Mouse (Mus musculus) lung, adult 18-20 months (tissue): Measurements from ENCODE around the gene Pds5a.
"Not testable (repeated sequence)": the region's sequence is repeated elsewhere in the genome, so short reads cannot be mapped to it uniquely, and the experiment has no call there.

Experiments used
- DNase-seq, 2 experiments: peaks; one replicate each; pipeline ENCODE4 v3.0.0; 2022; ENCODE audit warnings: mixed read lengths in 2 of 2

The Pds5a gene

DNA sequence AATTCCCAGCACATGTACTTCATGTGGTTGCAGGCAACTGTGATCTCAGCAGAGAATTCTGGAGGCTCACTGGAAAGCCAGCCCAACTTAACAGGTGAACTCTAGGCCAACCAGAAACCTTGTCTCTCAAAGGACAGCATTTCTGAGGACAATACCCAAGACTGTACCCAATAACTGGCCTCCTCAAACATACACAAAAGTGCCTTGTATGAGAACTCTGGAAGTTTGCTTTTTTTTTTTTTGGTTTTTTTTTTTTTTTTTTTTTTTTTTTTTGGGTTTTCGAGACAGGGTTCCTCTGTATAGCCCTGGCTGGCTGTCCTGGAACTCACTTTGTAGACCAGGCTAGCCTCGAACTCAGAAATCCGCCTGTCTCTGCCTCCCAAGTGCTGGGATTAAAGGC, 4.0 kb downstream of the Pds5a start:
- not testable (repeated sequence) for DNase-seq

DNA sequence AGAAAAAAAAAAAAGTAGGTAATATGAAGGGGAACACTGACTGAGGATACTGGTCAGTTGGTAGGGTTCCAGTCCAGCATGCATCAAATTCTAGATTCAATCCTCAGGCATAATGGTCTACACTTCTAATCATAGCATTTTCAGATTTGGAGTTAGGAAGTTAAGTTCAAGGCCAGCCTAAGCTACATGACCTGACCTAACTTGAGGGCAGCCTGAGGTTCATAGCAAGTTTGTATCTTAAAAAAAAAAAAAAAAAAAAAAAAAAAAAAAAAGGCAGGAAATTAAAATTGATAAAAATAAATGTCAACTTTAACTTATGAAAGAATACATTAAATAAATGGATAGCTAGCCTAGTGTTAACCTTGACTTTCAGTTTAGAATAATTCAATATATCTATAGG, 5.1 kb downstream of the Pds5a start:
- no peak for DNase-seq

DNA sequence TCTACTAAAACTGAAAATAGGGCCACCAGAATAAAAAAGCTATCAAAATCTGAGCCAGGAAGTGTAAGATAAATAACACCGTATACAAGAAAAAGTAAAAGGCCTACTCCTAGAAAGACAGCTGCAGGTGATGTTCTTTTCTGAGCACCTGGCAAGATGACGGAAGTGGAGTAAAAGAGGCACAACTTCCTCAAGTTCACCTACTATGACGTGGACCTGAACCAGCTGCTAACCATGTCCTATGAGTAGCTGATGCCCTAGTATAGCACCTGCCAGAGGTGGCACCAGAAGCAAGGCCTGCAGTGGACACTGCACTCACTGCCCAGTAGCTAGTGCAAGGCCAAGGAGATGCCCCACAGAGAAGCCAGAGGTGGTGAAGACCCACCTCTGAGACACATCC, 9.3 kb downstream of the Pds5a start:
- no peak for DNase-seq

DNA sequence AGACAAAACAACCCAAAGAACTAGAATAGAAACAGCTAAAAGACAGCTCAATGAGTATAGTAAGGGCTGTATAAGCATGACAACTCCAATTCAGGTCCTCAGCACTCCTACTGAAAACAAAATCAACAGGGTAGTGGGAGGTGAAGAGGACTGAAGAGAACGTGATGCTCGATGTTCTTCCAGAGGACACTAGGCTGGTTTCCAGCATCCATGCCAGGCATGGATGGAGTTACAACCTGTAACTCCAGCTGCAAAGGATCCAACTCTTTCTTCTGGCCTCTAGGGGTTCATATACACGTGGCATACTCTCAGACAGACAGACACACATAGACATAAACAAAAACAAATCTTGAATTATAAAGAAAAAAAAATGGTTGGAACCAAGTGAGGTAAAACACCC, 11.3 kb downstream of the Pds5a start:
- DNase-seq = no peak

DNA sequence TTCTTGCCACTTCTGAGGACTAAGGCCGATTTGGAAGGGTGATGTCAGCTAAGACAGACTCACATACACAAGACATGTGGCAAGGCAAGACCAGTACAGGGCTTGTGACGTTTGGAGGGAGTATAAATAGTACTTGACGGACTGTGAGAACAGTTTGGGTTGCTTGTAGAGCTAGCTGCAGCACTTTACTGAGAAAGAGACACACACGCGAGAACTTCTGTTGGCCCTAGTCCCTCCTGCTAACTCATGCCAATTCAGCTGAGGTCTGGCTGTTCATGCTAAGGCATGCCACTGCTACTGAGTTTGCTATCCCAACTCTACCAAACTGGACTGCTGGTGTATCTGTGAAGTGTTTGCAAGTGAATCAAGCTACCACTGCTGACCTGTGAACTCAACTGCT, 19.2 kb downstream of the Pds5a start:
- no peak for DNase-seq

DNA sequence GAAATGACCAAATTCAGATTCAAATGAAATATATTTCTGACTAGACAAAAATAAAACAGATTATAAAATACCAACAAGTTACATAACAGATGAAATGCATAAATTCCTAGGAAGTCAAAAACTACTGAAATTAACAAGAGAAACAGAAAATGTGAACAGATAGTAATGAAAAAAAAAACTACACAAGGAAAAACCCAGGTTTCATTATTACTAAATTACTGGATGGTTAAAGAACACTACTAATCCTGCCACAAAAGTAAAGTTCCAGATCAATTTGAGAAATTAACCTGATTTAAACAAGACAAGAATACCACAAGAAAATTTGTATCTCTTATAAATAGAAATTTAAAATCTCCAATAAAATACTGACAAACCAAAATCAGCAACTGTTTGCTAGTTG, 25.9 kb downstream of the Pds5a start:
- DNase-seq = no peak

DNA sequence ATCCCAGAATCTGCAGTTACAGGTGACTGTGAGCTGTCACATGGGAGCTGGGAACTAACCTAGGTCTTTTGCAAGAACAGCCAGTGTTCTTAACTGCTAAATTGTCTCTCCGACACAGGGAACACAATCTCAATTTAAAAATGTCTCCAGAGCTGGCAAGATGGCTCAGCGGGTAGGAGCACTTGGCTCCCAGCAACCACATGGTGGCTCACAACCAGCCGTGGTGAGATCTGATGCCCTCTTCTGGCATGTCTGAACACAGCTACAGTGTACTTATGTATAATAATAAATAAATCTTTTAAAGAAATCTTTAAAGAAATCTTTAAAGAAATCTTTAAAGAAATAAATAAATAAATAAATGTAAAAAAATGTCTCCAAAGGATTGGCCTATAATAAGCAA, 30.4 kb downstream of the Pds5a start:
- DNase-seq = no peak

DNA sequence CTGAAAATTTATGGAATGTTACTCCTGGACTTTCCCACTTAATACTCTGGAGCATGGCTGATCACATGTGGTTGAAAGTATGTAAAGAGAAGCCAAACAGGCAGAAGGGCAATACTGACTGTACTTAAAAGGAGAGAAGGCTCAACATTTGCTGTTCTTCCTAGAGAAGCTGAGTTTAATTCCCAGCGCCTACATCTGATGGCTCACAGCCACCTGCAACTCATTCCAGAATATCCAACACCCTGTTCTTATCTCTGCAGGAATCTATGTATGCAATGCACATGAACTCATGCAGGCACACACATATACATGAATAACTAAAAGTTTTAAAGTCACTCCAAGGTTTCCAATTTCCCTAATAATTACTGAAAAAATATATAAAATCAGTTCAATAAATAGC, 32.7 kb downstream of the Pds5a start:
- DNase-seq = no peak

DNA sequence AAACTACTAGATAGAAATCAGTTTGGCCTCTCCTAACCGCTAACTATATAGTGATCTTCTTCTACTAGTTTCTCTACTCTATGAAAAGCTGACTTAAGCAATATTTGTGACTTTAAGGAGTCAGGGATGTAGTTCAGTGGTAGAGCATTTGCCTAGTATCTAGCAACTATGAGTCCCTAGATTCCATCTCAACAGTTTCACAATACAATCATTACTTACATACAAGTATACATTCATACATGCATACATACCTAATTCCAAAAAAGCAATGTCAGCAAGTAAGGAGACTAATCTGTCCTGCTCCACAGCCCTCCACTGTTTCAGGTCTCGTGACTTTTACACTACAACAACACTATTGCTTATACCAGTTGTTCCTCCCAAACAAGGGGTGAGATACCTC, 36.1 kb downstream of the Pds5a start:
- no peak for DNase-seq

DNA sequence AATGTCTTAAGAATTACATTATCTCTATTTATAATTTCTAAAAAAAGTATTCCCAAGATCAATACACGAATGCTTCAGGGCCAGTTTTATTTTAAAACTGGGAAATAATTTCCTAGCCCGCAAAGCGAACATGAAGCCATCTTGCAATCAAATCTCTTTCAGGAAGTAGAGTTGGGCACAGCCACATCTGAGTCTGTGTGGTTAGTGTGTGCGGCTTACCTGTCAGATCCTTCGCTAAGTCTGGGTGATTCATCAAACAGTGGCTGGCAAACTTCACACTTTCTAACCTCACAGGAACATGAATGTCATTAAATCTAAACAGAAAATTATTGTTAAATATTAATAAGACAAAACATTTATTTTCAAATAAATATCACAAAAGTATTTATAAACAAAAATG, 44.3 kb downstream of the Pds5a start:
- DNase-seq = no peak

DNA sequence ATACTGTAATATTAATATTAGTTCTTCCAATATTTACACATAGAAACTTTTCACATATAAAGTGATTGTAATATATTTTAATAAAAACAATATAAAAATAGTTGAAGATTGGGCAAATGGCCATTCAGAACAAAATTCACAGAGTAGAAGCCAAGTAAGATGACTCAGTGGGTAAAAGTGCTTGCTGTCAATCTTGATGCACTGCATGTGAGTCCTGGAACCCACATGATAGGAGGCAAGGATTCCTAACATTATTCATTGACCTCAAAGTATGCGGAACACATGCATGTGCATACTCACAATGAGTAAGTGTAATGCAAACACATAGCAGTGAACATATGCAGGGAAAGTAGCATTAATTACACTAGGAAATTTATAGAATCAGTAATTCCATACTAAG, 59.2 kb downstream of the Pds5a start:
- no peak for DNase-seq

DNA sequence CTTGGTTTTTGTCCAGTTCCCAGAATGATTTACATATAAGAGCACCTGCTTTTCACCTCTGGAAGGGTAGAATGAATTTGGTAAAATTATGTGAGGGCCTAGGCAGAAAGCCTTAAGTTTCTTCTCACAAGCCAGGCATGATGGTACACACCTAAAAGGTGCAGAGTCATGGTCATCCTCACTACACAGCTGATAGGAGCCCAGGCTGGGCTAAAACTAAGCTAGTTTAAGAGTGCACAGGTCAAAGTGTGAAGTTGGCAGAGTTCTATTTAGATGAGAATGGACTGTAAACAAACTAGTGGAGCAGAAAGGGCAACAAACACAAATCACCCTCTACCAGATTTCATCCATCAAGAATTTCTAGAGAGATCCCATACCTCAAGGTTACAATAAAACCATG, 73.7 kb downstream of the Pds5a start:
- DNase-seq = no peak

DNA sequence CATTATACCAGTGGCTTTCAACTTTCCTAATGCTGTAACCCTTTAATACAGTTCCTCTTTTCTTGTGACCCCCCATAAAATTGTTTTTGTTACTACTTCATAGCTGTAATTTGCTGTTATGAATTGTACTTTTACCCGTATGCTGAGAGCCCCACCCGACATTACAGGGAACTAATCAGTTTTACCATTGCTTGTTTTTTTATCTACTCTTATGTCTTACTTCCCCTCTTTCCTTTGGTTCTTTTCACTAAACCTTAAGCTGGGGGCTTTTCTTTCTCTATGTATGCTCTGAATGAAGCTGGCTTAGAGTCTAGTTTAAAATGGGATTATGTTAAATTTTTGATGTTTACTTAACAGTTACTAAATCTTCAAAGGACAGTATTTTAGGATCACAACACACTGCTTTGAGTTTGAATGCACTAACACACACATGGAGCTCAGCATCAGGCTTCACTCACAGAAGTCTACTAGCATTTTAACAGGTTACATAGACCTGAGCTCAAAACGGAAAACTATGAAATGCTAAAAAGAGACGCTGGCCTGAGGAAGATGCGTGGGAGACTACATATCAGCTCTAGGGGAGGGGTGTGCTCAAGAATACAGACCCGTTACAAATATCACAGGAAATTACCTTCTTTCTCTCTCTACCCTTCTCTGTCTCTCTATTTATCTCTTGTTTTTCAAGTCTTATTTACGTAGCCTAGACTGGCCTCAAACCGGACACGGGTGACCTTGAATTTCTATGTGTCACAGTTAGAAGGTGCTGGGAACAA, 84.7 kb downstream of the Pds5a start:
- no peak for DNase-seq

DNA sequence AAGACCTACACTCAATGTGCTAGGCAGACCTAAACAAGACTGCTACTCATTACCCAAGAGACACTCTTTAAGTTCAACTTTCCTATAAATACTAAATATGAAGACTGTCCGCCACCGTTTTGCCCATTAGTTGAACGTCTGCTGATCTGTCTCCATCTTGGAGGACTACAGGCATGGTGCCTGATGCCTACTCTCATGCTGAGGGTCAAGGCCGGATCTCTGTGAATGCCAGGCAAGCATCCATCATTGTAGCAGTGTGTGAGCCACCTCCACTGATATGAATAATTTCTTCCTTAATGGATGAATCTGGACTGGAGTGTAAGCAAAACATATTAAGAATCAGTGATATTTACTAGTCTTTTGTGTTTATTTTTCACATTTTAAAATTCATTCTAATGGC, 87.5 kb downstream of the Pds5a start:
- no peak for DNase-seq

DNA sequence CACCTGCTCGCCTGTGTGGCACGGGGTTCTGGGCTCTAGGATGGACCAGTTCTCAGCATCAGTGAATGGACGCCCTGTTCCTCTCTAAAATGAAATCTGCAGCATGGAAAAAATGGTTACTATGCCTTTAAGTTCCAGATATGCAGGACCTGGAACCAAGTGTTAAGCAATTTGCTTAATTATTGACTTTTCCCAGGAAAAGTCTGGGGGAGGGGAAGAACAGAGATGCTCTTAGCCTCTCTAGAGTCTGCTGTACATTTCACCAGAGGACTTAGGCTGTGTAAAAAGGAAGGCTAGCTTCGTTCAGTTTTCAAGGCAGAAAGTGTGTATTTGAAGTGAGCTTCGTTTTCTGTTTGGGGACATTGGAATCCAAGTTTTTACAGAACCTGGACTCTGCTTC, 88.3 kb downstream of the Pds5a start:
- DNase-seq = peak in 1 of 2 experiments; percentile 52

DNA sequence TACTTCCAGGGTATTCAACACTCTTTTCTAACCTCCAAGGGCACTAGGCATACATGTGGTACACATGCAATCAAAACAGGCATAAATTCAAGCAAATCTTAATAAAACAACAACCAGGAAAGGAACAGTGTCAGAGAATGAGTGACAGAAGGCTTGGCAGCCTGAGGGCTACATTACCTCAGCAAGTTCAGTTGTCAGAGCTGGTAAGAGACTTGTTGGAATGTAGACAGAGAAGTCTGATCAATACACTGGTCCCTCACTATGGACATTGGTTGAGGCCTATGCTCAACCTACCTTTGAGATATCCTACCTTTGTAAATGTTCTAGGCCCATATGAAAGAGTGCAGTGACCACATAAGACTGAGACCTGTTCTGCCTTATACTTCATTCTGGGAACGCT, 91.3 kb downstream of the Pds5a start:
- DNase-seq = no peak

DNA sequence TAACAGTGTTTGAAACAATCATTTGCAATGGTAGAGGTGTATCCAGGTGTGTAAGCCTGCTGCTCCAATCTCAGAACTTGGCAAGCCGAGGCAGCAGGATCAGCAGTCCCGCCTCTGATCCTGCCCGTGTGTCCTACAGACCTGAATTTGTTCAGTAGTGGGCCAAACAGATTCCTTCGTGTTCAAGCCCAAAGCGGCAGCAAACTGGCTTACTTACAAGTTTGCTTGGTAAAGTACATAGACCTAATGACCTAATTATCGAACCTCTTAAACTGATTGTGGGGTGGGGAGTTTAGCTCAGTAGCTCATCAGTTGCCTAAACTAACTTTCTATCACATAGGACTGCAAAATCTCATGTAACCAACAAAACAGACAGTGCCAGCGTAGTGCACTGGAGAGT, 98.4 kb downstream of the Pds5a start:
- no peak for DNase-seq

DNA sequence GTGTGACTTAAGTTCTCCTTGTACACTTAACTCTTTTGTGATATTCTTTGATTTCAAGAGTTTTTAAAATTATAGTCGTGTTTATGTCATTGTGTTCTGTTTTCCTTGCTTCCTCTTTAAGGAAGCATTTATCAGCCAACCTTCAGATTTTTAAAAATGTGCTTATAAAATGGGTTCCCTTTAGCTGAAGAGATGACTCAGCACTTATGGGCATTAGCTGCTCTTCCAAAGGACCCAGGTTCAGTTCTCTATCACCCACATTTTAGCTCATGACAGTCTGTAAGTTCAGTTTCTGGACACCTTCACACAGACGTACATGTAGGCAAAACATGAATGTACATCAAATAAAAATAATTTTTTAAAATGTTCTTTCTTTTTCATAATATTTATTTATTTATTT, 105.7 kb downstream of the Pds5a start:
- no peak for DNase-seq

DNA sequence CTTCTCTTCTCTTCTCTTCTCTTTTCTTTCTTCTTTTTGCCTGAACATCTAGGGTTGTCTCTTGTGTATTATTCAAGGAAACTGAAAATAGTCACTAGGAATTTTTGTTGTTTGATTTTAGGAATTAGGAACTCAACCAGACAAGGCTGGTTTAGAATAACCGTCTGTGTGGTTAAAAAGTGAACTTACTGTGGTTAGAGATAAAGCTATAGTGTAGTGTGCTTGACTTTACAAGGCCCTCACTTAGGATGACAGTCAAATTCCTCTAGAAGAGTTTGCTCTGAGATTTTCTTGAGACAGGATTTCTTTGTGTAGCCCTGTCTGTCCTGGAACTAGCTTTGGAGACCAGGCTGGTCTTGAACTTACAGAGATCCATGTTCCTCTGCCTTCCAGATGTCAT, 107.9 kb downstream of the Pds5a start:
- DNase-seq = no peak

DNA sequence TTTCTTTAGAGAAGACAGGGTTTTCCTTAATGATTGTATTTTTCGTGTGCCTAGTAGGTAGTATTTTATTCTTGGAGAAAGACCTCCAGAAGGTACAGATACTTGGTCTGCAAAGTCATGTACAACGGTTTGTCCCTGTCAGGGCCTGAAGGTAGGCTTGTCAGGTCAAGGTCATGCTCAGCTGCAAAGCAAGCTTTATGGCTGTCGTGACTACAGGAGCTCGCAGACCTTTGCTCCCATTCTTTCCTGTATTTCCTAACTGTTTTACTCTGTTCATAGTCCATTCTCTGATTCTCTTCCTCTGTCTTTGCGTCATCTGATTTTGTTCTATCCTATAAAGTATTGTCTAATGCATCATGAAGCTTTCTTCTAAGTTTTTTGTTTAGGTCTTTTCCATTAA, 111.8 kb downstream of the Pds5a start:
- DNase-seq = no peak

DNA sequence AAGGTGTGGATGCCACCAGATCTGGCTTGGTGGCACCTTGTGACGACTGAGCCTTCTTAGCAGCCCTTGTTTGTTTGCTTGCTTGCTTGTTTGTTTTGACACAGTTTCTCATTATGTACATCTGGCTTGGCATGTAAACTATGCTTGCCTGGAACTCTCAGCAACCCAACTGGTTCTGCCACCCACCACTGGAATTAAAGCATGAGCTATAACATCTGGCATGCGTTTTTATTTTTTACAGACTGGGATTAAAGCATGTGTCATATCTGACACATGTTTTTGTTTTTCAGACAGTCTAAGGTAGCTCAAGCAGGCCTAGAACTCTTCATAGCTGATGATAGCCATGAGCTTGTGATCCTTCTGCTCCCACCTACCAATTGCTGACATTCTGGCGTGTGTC, 119.5 kb downstream of the Pds5a start:
- no peak for DNase-seq

DNA sequence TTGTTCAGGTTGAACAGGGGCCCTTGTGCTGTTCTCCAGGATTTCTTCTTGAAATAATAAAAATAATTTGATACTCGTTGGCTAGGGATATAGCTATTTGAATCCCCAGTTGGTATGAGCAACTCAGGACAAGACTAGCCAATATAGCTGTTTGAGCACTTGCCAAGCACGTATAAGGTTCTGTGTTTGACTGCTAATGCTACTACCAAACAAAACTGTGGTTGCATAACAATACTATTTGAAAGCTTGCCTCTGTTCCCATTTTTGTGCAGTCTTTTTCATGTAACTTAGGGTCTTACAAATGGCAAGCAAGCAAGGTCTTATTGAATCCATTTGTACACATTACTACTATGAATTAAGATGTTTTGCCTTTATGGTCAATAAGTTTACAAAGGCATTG, 122.2 kb downstream of the Pds5a start:
- DNase-seq = no peak

DNA sequence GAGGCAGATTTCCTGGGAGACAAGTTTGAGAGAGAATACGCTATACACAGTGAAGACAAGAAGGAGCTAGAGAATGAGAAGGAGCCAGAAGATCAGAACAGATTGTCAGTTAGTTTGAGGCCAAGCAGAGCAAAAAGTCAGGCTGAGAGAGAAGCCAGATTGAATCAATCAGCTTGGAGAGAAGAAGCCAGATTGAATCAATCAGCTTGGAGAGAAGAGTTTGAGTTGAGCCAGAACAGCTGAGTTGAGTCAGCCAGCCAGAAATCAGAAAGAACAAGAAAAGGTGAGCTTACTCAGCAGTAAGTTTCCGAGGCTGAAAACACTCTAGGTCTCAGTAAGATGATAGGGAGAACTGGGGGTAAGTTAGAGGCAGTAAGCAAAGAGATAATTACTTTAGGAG, 123.2 kb downstream of the Pds5a start:
- no peak for DNase-seq

DNA sequence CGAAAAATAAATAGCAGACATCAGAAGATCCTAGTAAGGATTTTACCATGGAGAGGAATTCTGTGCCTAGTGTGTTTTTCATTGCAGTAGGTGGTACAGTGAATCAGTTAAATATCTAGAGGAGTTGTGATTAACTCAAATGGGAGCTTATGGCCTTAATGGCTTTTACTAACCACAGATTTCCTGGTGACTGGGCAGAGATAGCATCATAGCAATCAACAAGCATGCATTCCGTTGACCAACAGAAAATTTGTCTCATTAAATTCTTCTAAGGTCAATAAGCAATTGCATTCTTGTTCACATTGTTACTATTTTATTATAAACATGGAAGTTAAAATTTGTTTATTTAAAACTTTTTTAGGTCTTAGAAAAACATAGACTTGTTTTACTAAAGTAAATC, 132.6 kb downstream of the Pds5a start:
- DNase-seq = no peak

DNA sequence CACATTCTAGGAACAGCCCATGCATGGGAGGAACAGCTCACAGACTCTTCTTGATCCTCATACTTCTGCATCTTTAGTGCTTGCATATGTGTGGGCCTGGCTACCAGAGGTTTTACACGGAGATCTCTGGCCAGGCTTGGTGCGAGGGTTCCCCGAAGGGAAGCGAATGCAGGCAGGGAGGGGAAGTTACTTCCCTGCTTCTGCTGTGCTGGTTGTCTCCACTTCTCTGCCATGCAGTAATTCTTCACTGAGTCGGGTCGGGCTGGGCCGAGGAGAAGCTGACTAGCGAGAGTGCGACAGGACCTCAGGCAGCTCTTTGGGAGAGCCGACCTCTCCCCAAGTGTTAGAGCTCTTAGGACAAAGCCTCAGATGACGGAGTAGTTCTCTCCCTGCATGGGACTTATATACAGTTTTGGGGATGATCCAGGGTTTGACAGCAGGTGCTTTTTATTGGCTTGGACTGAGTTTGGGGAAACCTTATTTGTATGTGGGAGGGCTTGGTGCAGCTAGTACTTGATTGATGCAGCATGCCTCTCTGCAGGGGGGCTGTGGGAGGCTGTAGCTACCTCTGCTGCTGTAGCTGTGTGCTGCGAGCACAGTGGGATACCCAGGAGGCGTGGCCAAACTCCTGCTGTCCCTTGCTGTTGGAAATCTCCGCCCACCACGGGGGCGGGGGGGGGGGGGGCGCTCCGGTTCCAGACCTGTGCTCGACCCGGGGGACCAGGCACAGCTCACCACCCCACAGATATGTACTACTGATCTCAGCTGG, 136.8 kb downstream of the Pds5a start:
- DNase-seq = no peak
